Mouse (Mus musculus) ES-Bruce4 (cell line): Measurements from ENCODE around the gene Prss53.

Experiments used
- CTCF ChIP-seq: IDR thresholded peaks from one replicate; pipeline ENCODE4 v1.8.1; 2011; ENCODE audit warnings: low read depth, low read length
- EP300 ChIP-seq: IDR thresholded peaks from 2 replicates; pipeline ENCODE4 v1.6.1; 2011; ENCODE audit warnings: low read depth, low read length; ENCODE audit not compliant: insufficient read depth
- POLR2A ChIP-seq: IDR thresholded peaks from one replicate; pipeline ENCODE4 v1.8.1; 2011; ENCODE audit warnings: low read length; ENCODE audit not compliant: insufficient read depth

GRCm38 (mm10) chr7:127903971-127904796, 13.4 kb upstream of the Prss53 start, which contains the start of gene Bckdk:
- TF ChIP-seq CTCF (no peak), POLR2A (peak; percentile 43), EP300 (no peak)
